Mouse (Mus musculus) cerebellum, postnatal 25 days (tissue): ENCODE measurements around the gene Wdr63.

Experiments used
- DNase-seq, 2 experiments: peaks; one replicate each; pipeline ENCODE4 v3.0.0; 2021; ENCODE audit warnings: mixed read lengths in 2 of 2

Gene Wdr63

DNA sequence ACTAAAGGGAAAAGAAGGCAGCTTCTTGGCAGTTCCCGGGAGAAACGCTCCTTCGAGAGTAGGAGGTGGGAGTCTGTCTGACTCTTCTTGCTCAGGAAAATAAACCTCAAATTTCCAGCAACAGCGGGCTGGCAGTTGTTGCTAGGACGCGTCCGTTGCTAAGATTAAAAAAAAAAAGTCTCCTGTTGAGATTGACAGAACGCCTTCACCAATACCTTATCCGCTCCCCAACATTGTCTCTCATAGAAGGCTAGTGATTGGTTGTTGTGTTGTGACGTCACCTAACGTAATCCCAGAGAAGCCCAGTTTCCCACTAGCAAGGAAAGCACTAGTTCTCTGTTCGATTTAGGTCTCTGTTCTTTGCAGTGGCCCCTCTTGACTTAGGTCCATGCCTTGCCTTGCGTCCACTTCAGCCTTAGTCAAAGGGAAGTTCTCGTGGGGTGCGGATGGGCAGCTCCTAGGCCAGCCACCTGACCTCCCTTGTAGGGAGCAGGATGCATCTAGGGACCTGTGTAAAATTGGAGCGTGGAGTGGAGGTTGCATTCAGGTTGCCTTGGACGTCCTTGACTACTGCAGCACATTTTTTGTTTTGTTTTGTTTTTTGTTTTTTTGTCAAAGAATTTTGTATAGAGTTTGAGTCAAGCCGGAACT lies at the start of gene Wdr63:
Wdr63 (minus strand) TSS at position 210 of the 651 bp plus-strand sequence.
- DNase-seq, result peak; percentile 37 to 63

- no peak for DNase-seq
These were observed 48.9 kb upstream of the Wdr63 start for GRCm38 (mm10) chr3:146156811-146157210.

GRCm38 (mm10) chr3:146155628-146156576 lies 48.0 kb upstream of the Wdr63 start:
- DNase-seq, result no peak

- no peak for DNase-seq
These were observed 46.1 kb upstream of the Wdr63 start for GRCm38 (mm10) chr3:146153862-146154611.

GRCm38 (mm10) chr3:146152913-146153312 lies 45.0 kb upstream of the Wdr63 start:
- DNase-seq, result no peak

- DNase-seq, result no peak
These were observed 44.4 kb upstream of the Wdr63 start for GRCm38 (mm10) chr3:146152348-146152747.

DNA sequence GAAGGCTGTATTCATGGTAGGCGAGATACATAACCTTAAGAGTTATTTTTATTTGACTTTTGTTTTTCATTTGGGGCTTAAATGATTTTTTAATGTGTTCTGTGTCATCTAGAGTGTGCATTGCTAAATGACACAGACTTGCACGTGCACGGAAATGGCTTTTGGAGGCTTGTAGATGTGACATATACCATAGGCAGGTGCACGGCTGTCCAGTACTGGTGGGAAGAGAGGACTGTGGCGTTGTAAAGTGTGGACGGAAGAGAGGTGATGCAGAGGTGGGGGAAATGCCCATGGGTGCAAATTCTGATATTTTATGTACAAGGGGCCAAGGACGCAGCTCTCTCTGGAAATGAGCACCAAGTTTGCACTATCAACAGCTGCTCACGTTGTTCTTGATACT lies 43.8 kb upstream of the Wdr63 start:
- no peak for DNase-seq

DNA sequence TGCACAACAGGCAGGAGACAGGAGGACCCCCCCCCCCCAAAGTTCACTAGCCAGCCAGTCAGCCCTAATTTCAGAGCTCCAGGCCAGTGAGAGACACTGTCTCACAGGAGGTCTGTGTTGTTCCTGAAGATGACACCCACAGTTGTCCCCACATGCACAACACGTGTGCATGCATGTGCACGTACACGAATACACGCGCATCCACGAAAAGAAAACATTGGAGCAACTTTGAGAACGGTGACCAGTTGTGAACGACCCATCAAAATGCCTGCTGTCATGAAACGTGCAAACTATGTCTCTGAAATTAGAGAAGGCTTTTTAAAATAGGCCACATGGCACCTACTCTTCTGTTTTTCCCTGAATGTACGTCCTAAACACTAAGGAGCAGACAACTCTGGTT lies 43.4 kb upstream of the Wdr63 start:
- DNase-seq, result no peak

- no peak for DNase-seq
These were observed 42.6 kb upstream of the Wdr63 start for GRCm38 (mm10) chr3:146150560-146150959.

DNA sequence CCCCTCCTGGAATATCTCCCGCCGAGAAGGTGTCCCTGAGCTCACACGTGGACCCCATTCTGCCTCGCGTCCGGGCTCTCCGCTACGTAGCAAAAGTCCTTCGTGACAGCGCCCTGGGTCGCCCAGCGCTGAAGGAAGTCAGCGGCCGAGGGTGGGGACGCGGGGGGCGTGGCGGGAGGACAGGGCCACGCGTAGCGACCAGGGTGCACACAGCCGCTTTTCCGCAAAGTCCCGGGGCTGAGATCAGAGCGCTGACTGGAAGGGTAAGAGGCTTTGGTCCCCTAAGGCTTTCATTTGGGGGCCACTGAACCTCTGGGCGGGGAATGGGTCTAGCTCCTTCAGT lies 42.1 kb upstream of the Wdr63 start:
- peak in 1 of 2 experiments; percentile 14 for DNase-seq

DNA sequence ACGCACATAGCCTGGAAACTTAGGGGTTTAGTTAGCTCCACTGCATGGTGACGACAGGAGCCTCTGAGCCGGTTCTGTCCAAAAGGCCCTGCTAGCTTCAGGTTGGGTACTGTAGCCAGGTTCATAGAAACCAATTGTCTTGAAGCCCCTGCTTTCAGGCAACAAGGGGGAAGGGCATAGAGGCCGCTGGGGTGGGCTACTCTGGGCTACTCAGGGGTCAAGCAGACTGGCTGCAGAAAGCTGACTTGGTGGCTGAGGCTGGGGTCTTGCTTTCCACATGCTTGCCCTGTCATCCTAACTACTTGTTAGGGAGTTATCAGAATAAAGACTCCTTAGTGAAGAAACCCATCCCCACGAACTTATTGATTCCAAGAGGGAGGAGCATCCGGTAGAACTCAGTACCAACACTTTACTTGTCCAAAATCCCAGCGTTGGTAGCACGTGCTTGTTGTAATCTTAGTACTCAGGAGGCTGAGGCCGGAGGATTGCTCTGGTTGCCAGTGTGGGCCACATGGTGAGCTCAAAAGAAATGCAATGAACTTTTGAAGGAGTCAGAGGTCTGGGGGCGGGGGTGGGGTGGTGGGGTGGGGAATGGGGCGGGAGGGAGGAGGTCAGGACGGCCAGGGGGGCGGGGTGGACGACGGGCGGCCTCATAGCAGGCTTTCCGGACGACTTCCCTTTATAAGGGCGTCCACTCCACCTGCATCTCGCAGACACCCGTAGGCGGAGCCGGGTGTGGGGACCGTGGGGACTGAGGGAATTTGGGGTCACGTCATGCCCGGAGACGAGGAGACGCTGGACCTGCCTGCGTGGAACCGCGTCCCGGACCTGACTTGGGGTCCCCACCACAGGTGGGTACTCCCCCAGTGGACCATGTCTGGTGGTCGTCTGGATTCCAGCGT lies 41.5 kb upstream of the Wdr63 start, which contains the start of gene Mcoln2:
Mcoln2 (plus strand) TSS at position 678 of the 902 bp plus-strand sequence.
- peak in 1 of 2 experiments; percentile 2 for DNase-seq

- no peak for DNase-seq
These were observed 38.2 kb upstream of the Wdr63 start for GRCm38 (mm10) chr3:146146131-146146530.

- DNase-seq, result no peak
These were observed 37.6 kb upstream of the Wdr63 start for GRCm38 (mm10) chr3:146145501-146145900.

GRCm38 (mm10) chr3:146142523-146142922 lies 34.6 kb upstream of the Wdr63 start:
- no peak for DNase-seq

GRCm38 (mm10) chr3:146140276-146140675 lies 32.3 kb upstream of the Wdr63 start:
- no peak for DNase-seq

GRCm38 (mm10) chr3:146136422-146136821 lies 28.5 kb upstream of the Wdr63 start:
- DNase-seq, result no peak

- no peak for DNase-seq
These were observed 27.5 kb upstream of the Wdr63 start for GRCm38 (mm10) chr3:146135417-146135816.

GRCm38 (mm10) chr3:146134834-146135233 lies 26.9 kb upstream of the Wdr63 start:
- DNase-seq, result no peak

DNA sequence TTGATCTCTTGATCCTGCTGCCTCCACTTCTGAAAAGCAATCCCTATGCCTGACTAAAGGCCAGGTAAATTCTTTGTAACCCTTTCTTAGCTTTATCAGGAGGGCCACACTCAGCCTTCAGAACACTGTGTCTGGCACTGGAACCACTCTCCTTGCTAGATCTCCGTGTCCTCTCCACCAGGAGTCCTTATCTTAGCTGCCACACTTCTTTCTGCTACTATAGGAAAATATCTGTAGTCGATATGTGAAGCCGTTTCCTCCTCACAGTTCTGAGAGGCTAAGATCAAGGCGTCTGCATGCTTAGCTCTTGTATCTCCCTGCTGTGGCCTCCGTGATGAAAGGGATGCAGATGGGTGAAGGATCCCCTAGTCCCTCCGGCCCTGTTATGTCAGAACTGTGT lies 19.3 kb upstream of the Wdr63 start:
- DNase-seq, result no peak

GRCm38 (mm10) chr3:146123464-146123825 lies 15.5 kb upstream of the Wdr63 start:
- peak in 1 of 2 experiments; percentile 21 for DNase-seq

GRCm38 (mm10) chr3:146122807-146123463 lies 15.0 kb upstream of the Wdr63 start:
- DNase-seq, result no peak

- DNase-seq, result no peak
These were observed 14.1 kb upstream of the Wdr63 start for GRCm38 (mm10) chr3:146122125-146122420.
